ENCODE assay signal across 8 mouse cellular contexts in genomic region chr2:19301251-19301650, GRCm38 (mm10).
A peak's percentile ranks its signal among the peaks of the same experiment; 100 is the strongest.
DNase-seq lines count a peak whose midpoint lies in the region; ATAC-seq and TF ChIP-seq lines count a peak whose summit lies in the region.
"Had no signal": no experiment of that assay in that cellular context is flagged by ENCODE, and none has a peak within 500 bp of the region (broad histone marks: within the 10 kb centered on the region; RNA-seq: fewer than 3 reads in every experiment).

No protein-coding gene starts in this region.

- no peaks in the 10 kb centered on the region for H3K36me3 ChIP-seq in stomach, embryonic 16.5 days (ENCODE audit: control insufficient read depth, insufficient read depth, low read length)
- no peaks in the 10 kb centered on the region for H3K36me3 ChIP-seq in stomach, postnatal 0 days (ENCODE audit: control insufficient read depth, insufficient read depth, low read length)
- no peaks in the 10 kb centered on the region for H3K36me3 ChIP-seq in heart, embryonic 13.5 days
- no peaks in the 10 kb centered on the region for H3K36me3 ChIP-seq in kidney, embryonic 16.5 days (ENCODE audit: insufficient read depth, low read length)

- DNase-seq in stomach, postnatal 0 days (ENCODE audit: low spot score), result no peak
- no peak for DNase-seq in urinary bladder, postnatal 14 days (ENCODE audit: low spot score)
- no peak for DNase-seq in urinary bladder, postnatal 10 days (ENCODE audit: low spot score)
- DNase-seq: kidney, postnatal 4 days had no signal

- H3K9me3 ChIP-seq in stomach, embryonic 16.5 days (replicated peaks; ENCODE audit: control insufficient read depth, low read length), result no peaks in the 10 kb centered on the region
- no peaks in the 10 kb centered on the region for H3K9me3 ChIP-seq in stomach, postnatal 0 days (ENCODE audit: control insufficient read depth, low read length)
- no peaks in the 10 kb centered on the region for H3K9me3 ChIP-seq in heart, embryonic 13.5 days
- no peaks in the 10 kb centered on the region for H3K9me3 ChIP-seq in kidney, embryonic 16.5 days (ENCODE audit: low read length)

- H3K4me2 ChIP-seq in stomach, embryonic 16.5 days (ENCODE audit: low read depth, low read length), result no peak overlapping the region; the same call in 1 of the 2 replicates
- H3K4me2 ChIP-seq in stomach, postnatal 0 days (replicated peaks; ENCODE audit: low read depth), result no peak overlapping the region
- peak overlapping the region; percentile 18; the same call in 1 of the 2 replicates for H3K4me2 ChIP-seq in heart, embryonic 13.5 days
- no peak overlapping the region for H3K4me2 ChIP-seq in kidney, embryonic 16.5 days (replicated peaks; ENCODE audit: low read depth, low read length)

- H3K4me1 ChIP-seq in stomach, embryonic 16.5 days (ENCODE audit: control insufficient read depth, insufficient read depth, low read length), result 0 out of 2 replicates have a peak, but pooled peaks cover 3% of the 10 kb centered on the region
- H3K4me1 ChIP-seq in stomach, postnatal 0 days (replicated peaks; ENCODE audit: control insufficient read depth, insufficient read depth), result no peaks in the 10 kb centered on the region
- peaks cover 7% of the 10 kb centered on the region; the same call in 1 of the 2 replicates for H3K4me1 ChIP-seq in heart, embryonic 13.5 days
- H3K4me1 ChIP-seq in kidney, embryonic 16.5 days (ENCODE audit: insufficient read depth, low read length), result no peaks in the 10 kb centered on the region

- no peak for ATAC-seq in stomach, embryonic 16.5 days (ENCODE audit: insufficient read depth, low FRiP score)
- ATAC-seq in stomach, postnatal 0 days (ENCODE audit: low FRiP score, low TSS enrichment), result no peak
- no peak for ATAC-seq in heart, embryonic 13.5 days (ENCODE audit: extremely low read depth, insufficient number of reproducible peaks, low FRiP score, low TSS enrichment)
- peak; percentile 70 for ATAC-seq in megakaryocyte-erythroid progenitor cell, adult 5-6 weeks (replicated peaks; ENCODE audit: low FRiP score, low TSS enrichment, poor library complexity, severe bottlenecking)
- ATAC-seq in kidney, embryonic 16.5 days (ENCODE audit: low FRiP score, low TSS enrichment), result no peak

- TF ChIP-seq CTCF in stomach, postnatal 0 days (IDR thresholded peaks at IDR 0.05; ENCODE audit: low read depth), result no peak

- no peak overlapping the region for H3K9ac ChIP-seq in stomach, embryonic 16.5 days (ENCODE audit: low read length)
- H3K9ac ChIP-seq in stomach, postnatal 0 days (ENCODE audit: low read length), result no peak overlapping the region
- H3K9ac ChIP-seq in heart, embryonic 13.5 days, result no peak overlapping the region
- no peak overlapping the region for H3K9ac ChIP-seq in kidney, embryonic 16.5 days (replicated peaks; ENCODE audit: low read length)

- WGBS in stomach, embryonic 16.5 days, result 19% methylated on average over 6 of the region's 6 CpGs
- WGBS in stomach, postnatal 0 days, result 19% methylated on average over 6 of the region's 6 CpGs
- 19% methylated on average over 6 of the region's 6 CpGs for WGBS in heart, embryonic 13.5 days
- 32% methylated on average over 6 of the region's 6 CpGs for WGBS in kidney, embryonic 16.5 days

- TF ChIP-seq EP300 in stomach, postnatal 0 days (optimal IDR thresholded peaks at IDR 0.05), result no peak

- no peak overlapping the region for H3K4me3 ChIP-seq in stomach, embryonic 16.5 days (replicated peaks; ENCODE audit: low read length)
- no peak overlapping the region for H3K4me3 ChIP-seq in stomach, postnatal 0 days (ENCODE audit: low read depth, low read length)
- H3K4me3 ChIP-seq in heart, embryonic 13.5 days, result no peak overlapping the region
- no peak overlapping the region for H3K4me3 ChIP-seq in kidney, embryonic 16.5 days (ENCODE audit: low read length)

- peak overlapping the region; percentile 15; the same call in 1 of the 2 replicates for H3K27ac ChIP-seq in stomach, embryonic 16.5 days (ENCODE audit: low read length)
- no peak overlapping the region for H3K27ac ChIP-seq in stomach, postnatal 0 days (replicated peaks)
- H3K27ac ChIP-seq in heart, embryonic 13.5 days (replicated peaks), result no peak overlapping the region
- H3K27ac ChIP-seq in kidney, embryonic 16.5 days (ENCODE audit: low read length), result no peak overlapping the region

- H3K27me3 ChIP-seq in stomach, embryonic 16.5 days (ENCODE audit: control insufficient read depth, insufficient read depth, low read length), result no peaks in the 10 kb centered on the region
- no peaks in the 10 kb centered on the region for H3K27me3 ChIP-seq in stomach, postnatal 0 days (ENCODE audit: control insufficient read depth, insufficient read depth, low read length)
- H3K27me3 ChIP-seq in heart, embryonic 13.5 days (replicated peaks), result no peaks in the 10 kb centered on the region
- H3K27me3 ChIP-seq in kidney, embryonic 16.5 days (ENCODE audit: insufficient read depth, low read length), result no peaks in the 10 kb centered on the region
